Mouse (Mus musculus) erythroid progenitor cell, adult 5-6 weeks (primary cell): Measurements from ENCODE around the gene Msi2. TPM values are rescaled to one million over a fixed set of nuclear protein-coding genes. Genes with fewer than 3 reads are reported as not detected.

Experiments used
- ATAC-seq: replicated peaks from 2 replicates; pipeline ENCODE4 v1.8.0; 2016; ENCODE audit warnings: moderate number of reproducible peaks, mild to moderate bottlenecking, moderate TSS enrichment, inconsistent platforms; ENCODE audit not compliant: poor library complexity, low FRiP score, severe bottlenecking
- total RNA-seq, 2 experiments: library from RNA; stranded (forward) in 1 of 2; stranded (reverse) in 1 of 2; fragments of 150-400 nt in 1 of 2; fragments of 186-747, 209-891 nt in 1 of 2; gene quantifications; 2 replicates each; pipeline versions ENCODE4 v1.2.3 to v1.2.4; 2015 to 2017; ENCODE audit warnings: low replicate concordance in 2 of 2

The Msi2 gene
- total RNA-seq, 2 experiments from 2014 or later, result 8.4 to 44.6 TPM

GRCm38 (mm10) chr11:88479498-88479897 lies 238.8 kb downstream of the Msi2 start:
- ATAC-seq, result no peak

DNA sequence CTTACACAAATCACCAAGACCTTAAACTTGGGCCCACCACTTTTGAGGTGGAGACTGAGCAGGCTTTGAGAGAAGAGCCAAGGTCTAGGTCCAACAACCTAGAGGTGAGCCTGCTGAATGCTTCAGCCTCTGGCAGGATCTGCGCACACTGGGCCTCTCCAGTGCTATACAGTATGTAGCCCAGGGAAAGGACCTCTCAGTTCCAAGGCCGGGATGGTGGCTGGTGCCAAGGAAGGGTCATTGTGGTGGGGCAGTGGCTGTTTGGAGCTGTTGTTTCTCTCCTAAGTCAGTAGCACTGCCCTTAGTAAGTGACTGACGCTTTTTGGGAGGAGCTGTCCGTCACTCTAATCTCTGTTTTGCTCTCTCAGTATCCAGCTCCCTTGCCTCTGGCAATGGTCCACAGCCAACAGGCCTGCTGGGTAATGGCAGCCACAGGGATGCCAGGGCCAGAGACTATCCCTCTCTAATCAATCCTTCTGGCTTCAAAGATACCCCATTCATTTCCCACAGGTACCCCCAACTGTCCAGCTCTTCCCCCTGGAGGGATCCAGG lies 243.3 kb downstream of the Msi2 start:
- ATAC-seq, result no peak

DNA sequence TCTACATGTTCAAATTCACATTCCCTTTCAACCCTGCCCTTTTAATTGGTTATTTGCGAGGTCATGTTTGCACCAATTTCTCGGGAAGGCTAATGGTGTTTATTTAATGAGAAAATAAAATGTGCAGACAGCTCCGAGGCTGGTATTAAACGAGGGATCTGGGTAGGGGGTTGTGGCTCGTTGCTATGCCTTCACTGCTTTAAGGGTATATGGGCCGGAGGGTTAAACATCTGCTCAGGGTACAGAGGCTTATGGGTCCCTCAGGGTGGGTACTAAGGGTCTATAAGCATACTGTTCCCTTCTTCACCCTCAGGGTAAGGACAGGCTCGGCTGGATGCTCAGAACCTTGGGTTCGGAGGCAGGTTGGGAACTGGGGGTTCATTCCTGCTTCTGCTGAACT lies 245.6 kb downstream of the Msi2 start:
- ATAC-seq, result no peak

DNA sequence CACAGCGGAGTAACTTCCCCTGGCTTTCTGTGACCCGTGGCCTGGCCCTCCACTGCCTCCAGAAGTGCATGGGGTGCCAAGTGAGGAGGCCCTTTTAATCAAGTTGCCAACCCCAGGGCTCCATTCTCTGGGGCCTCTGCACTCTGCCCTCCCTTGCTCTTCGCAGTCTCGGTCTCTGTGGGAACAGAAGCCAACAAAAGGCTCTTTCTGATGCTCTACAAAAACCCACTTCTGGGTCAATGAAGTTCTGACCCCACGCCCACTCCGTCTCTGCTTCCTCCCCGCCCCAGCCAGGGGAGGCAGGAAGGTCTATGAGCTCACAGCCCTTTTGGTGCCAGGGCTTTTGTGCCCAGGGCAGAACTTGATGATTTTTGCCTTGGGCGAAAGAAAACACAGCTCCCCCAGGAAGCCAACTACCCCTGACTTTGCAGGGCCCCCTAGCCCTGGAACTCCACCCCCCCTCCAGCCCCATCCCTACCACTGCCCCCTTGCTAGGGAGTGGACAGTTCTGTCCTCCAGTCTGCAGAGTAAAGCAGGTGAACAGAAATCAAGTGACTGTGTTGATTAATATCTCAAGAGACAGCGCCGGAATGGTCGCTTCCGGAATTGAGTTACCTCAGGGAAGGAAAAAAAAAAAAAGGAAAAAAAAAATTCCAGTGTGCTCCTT lies 246.2 kb downstream of the Msi2 start:
- ATAC-seq, result no peak

- ATAC-seq, result no peak
Measured at GRCm38 (mm10) chr11:88470599-88470998, 247.7 kb downstream of the Msi2 start.

GRCm38 (mm10) chr11:88468996-88469395 lies 249.3 kb downstream of the Msi2 start:
- ATAC-seq, result no peak

DNA sequence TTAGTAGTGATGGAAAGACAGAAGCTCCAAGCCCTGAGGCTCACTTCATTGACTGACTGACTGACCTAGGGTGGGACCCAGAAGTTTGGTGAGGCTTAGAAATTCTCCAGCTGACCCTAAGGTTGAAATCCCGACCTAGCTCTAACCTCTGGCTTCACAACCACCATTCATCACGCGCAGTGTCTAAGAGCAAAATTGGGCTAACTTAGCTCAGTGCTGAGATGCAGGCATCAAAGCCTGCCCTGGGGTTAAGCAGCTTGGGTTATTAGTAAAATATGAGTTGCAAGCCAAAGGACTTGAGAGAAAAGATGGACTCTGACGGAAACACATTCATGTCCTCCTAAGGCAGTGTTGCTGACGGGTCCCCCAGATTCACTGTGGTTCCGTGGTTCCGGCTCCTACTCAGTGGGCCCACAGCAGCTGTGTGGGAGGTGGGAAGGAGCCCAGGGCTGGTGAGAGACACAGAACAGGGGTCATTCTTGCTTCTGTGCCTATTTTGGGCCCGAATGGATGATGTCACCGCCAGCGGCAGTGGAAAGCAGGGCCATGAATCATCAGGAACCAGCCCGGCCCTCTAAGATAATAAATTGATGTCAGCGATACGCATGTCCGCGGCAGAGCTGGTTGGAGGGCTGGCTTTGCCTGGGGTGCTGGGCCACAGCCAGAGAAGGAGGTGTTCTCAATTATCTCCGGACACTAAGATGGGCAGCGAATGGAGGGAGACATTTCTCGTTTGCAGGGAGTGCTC lies 250.6 kb downstream of the Msi2 start:
- no peak for ATAC-seq

DNA sequence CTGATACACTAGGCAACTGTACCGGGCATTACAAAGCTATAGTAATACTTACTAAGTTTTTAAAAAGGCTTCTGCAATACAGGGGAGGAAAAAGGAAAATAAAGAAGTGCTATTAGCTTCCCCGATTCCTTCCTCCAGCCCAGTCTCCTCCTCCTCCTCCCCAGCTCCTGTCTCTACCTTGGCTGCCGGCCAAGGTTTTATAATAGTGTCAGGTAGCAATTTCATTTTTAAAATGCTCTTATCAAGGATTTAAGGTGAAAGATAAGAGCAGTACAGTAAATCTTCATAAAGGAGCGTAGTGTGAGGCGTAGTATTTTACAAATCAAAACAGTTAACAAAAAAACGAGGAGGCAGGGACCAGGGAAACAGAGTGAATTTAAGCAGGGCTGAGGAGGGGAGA lies 254.4 kb downstream of the Msi2 start:
- no peak for ATAC-seq

GRCm38 (mm10) chr11:88462789-88463188 lies 255.5 kb downstream of the Msi2 start:
- no peak for ATAC-seq

- no peak for ATAC-seq
Measured at GRCm38 (mm10) chr11:88461601-88462000, 256.7 kb downstream of the Msi2 start.

DNA sequence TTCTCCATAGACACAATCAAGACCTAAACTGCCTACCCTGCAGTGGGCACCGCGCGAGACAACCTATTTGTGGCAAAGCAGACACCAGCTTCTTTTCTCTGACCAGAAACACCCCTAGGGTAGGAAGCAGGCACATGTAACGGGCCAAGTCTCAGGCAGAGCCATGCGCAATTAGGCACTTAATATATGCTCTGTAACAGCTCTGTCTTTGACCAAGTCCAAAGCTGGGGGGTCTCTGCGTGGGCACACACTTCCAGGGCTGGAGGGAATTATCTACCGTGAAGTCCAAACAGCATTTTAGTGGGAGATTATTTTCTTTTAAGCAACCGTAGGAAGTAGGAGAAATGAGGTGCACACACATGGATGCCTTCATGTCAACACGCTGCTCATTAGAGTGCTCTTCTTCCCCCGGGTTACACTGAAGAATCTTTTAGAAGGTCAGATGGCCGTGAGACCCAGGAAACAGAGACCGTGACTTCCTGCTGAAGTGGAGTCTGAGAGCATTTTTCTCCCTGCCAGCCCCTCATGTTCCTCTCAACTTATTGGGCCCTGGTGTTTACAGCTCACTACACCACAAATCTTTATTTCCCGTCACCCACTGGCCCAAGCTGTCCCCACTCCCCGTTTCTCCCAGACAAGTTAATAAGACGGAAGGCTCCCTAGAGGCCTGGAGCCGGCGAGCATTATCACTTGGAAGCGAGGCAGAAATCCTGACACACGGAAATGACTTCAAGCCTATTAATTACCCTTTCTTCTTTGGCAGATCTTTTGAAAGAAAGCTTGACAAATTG lies 258.2 kb downstream of the Msi2 start:
- ATAC-seq, result no peak

DNA sequence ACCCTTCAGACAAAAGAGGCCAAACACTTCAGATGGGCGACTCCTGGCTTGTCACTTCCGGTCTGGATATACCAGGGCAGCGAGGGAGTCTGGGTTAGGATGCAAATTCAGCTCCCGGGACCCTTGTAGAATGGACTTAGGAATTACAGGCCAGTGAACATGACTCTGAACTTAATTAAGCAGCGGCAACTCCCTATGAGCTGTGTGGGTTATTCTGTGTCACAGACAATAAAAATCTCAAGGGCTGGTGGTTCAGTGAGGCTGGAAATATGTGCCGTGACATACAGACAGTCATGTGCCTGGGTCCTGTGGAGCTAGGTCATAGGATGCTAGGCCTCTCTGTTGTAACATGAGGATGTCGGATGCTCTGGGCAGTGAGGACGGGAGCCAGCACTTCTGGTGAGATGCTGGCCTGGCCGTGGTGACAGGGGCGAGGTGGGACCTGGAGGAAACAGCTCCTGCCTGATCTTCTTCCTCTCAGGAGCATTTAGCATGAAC lies 261.0 kb downstream of the Msi2 start:
- ATAC-seq, result no peak

- ATAC-seq, result no peak
Measured at GRCm38 (mm10) chr11:88454867-88455806, 263.2 kb downstream of the Msi2 start.

DNA sequence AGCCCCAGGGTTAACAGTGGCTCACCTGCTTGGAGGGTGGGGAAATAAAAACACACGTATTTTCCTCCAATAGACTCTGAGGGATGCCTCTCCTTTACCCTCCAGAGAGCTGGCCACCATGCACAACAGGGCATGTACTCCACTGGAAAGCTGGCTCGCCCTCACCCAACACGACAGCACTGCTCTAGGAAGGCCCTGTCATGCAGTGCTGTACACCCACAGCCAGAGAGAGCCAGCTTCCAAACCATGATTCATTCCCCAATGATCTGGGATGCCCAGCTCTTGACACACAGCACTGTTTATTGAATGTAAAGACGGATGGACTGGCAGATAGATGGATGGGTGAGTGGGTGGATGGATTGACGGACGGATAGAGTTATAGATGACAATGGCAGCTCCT lies 269.1 kb downstream of the Msi2 start:
- ATAC-seq, result no peak

GRCm38 (mm10) chr11:88448571-88448970 lies 269.7 kb downstream of the Msi2 start:
- ATAC-seq, result no peak

DNA sequence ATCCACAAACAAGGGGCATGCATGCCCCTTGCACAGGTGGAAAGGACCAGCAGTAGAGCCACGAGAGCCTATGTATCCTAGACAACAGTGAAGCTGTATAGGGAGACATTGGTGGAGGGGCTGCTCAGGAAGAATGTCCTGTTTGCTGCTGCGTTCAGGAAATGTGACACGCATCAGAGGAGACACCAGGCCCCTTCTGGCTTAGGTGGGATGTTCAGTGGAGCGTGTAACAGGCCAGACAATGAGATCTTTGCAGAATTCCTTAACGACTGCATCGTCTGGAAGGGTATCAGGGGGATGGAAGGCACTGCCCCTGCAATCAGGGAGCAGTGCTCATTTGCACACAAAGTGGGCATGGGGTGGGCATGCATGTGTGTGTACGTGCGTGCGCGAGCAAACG lies 271.0 kb downstream of the Msi2 start:
- no peak for ATAC-seq

DNA sequence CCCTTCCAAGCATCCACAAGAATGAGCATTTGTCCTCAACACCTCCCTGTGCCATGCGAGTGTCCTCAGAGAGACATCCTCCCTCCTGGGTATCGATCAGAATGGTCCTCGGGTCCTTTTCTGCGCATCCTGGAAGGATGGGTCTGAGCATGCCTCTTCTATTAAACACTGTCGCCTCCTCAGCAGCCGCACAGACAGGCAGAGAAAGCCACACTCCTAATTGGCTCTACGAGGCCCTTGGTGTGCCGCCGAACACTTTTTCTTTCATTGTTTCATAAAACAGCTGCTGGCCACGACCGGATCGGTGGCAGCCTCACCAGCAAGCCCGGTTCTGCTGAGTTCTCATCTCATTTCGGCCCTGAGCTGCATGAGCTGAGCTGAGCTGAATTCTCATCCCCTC lies 274.4 kb downstream of the Msi2 start:
- no peak for ATAC-seq

DNA sequence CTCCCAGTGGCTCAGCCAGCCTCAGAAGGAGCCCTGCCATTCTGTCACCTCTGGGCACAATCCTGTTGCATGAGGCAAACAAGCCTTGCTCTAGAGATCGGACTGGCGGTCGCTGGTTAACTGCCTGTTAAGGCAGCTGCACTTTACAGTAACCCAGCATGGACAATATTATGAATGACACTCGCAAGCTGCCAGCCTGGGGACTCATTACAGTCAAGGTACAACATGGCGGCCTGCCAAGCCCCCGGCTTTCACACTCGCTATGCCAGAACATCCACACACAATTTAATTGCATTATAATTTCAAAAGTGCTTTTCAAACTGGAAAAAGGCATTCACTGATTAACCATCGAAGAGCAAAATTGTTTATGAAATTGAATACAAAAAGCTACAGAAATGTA lies 275.0 kb downstream of the Msi2 start:
- ATAC-seq, result no peak
